Mouse (Mus musculus) urinary bladder, postnatal 25 days (tissue): ENCODE results near the gene Map7d1.

Experiments
- DNase-seq: peaks from one replicate; pipeline ENCODE4 v3.0.0; 2022; ENCODE audit warnings: low spot score

The Map7d1 gene

DNA sequence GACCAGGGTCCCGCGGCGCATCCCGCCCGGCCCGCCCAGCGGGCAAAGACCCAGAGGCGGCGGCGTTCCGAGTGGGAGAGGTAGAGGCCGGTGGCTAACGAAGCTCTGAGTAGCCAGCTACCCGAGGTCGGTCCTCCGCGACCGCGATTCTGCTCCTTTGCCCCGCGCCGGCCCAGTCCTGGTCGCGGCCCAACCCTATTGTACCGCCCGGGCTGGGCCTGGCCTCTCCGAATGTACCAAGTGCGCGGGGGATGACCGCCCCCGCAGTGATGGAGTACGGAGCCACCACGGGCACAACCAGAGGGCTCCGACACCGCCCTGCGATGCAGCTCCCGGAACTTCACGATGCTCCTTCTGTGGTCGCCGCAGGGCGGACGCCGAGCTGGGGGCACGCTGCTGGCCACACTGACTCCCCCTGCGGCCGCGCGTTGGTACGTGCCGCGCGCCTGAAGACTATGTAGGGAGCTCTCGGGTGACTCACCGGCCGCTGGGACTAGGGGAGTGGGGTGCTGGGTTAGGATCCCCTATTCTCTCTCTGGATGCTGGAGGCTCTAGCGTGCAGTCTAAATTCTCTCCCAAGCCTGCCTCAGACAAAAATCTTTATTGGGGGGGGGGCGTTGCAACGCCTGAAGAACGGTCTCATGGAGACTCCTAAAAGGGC is at the start of gene Map7d1:
Gene Map7d1 (minus strand): TSS at position 213 of the 661 bp plus-strand sequence.
- DNase-seq = peak; percentile 85

DNA sequence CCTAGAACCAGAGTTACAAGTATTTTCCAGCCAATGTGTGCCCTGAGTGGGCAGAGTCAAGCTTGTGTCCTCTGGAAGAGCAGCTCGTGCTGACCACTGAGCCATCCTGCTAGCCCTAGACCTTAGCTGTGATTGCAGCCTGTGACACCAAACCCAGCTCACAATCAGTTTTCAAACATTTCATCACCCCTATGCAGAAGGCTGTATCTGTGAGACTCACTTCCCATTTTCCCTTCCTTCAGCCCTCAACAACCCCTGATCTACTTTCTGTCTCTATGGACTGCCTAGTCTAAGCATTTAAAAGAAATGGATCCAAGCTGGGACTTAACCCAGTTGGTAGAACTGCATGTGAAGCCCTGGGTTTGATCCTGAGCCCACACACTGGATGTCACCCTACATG is 49.3 kb upstream of the Map7d1 start:
- no peak for DNase-seq

DNA sequence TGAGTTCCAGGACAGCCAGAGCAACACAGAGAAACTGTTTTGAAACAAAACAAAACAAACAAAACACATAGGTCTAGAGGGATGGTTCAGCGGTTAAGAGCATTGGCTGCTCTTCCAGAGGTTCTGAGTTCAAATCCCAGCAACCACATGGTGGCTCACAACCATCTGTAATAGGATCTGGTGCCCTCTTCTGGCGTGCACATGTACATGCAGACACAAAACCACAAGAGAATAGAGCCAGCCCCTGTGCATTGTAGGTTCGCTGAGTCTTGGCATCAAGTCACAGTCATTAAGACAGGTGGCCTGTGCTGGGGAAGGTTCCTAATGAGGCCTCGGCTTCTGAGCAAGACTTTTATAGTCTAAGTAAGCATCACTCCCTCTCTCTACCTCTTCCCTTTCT is 47.7 kb upstream of the Map7d1 start:
- DNase-seq = no peak

DNA sequence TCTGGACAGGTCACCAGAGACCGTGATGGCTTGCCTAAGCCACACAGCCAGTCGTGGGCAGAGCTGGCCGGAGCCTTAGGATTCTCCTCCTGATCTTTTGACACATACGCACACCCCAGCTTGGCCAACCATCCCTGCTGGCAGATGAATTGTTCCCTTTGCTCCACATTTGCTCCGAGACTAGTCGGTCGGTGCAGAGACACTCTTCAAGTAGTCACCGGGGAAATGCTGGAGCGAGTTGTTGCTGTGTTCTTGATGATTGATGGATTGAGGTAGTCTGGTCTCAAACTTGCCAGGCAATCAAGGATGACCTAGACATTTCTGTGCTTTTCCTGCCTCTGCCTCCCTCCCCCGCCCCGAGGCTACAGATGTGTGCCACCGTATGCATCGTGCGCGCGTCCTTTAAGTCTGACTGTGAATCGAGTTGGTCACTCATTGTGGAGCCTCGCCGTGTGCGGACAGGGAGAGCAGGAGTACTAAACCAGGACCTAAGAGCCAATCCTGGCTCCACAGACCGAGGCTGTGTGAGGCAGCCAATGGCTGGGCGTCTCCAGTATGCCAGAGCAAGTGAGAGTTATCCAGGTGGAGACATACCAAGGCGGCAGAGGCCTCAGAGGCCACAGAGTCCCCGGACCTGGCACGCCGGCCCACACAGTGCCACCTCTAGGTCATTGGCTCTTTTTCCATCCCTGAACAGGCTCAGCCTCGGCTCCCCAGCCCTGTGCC is 45.6 kb upstream of the Map7d1 start:
- no peak for DNase-seq

- DNase-seq = peak; percentile 26
Measured at GRCm38 (mm10) chr4:126300916-126301583, 44.9 kb upstream of the Map7d1 start.

- peak; percentile 59 for DNase-seq
Measured at GRCm38 (mm10) chr4:126296617-126297101, 40.5 kb upstream of the Map7d1 start.

DNA sequence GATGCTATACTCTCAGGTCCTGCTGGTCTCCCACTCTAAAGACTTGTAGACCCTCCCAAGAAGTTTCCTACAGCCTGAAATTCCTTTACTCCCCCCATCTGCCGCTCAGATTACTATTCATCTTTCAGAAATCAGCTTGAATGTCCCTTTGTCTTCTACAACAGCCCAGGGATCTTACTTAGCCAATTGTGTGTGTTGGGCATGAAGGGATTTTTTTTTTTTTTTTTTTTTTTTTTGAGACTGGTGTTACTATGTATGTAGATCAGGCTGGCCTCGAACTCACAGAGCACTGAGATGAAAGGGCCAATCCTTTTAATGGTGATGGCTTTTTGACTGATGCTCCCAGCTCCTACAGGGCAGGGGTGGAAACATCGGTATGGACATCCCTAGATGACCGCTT is 39.8 kb upstream of the Map7d1 start:
- DNase-seq = no peak

DNA sequence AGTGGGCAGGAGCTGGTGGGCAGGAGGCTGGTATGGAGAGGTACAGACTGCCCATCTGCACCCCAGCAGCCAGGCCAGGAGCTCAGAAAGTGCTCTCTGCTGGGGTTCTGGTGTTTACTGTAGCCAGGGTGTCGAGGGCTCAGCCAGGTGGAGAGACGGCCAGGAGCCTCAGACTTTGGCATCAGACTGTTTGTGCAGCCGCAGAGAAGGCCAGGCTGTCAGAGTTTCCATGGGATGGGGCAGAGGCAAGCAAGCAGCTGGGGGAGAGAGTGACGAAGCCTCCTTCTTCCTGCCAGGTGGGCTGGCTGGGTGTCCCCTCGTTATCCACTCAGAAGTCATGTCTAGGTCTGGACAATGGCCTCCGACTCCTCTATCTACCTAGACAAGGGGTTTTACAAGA is 39.0 kb upstream of the Map7d1 start:
- DNase-seq = no peak

DNA sequence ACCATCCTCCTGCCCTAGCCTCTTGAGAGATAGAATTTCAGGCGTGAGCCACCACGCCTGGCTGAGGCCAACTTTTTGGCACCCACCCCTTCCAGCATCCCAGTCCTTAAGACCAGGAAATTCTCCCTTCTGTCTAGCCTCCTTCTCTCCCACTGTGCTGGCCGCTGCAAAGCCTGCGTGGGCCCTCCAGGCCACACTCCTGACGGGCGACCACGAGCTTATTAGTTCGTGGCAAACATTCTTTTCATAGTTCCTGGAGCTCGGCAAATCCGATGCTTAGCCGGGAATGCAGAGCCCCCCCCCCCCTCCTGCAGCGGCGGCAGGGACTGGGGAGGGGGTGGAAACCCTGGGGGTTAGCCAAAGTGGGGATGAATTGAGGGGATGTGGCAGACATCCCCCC is 35.1 kb upstream of the Map7d1 start:
- DNase-seq = no peak

DNA sequence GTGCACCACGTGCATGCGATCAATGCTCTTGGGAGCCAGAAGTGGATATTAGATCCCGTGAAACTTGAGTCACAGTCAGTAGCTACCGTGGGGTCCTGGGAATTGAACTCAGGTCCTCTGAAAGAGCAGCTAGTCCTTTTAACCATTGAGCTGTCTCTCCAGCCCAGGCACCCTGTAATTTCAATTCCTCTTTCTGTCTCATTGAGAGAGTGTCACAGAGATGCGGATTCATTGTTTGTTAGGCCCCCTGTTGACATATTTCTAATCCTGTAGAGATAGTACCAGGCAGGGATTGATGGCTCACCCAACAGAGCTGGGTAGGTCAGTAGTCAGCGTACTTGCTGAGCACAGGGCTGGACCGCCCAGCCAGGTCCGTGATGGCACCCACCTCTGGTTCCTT is 34.2 kb upstream of the Map7d1 start:
- DNase-seq = no peak

- no peak for DNase-seq
Measured at GRCm38 (mm10) chr4:126288085-126288666, 32.0 kb upstream of the Map7d1 start.

GRCm38 (mm10) chr4:126287302-126287995 is 31.3 kb upstream of the Map7d1 start:
- no peak for DNase-seq

- DNase-seq = no peak
Measured at GRCm38 (mm10) chr4:126286492-126286891, 30.3 kb upstream of the Map7d1 start, which contains the start of gene Col8a2. Col8a2 (plus strand) TSS chr4:126286793.

- no peak for DNase-seq
Measured at GRCm38 (mm10) chr4:126283582-126283981, 27.4 kb upstream of the Map7d1 start.

DNA sequence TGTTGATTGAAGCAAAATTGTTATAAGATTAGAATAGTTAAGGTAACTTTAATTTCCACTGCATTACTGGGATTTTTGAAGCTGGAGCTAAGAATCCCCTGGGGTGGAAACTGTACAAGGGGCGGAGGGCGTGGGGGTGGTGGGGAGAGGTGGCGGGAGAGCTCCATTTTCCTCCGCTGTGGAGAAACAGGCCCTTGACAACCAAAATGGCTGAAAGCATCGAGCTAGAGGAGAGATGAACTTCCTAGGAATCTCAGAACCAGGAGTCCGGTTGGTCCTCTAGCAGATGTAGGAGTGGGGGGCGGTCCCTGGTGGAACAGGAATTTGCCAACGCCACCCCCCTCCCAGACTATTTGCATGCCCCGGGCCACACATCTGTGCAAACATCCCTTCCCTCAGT is 25.6 kb upstream of the Map7d1 start:
- DNase-seq = no peak

DNA sequence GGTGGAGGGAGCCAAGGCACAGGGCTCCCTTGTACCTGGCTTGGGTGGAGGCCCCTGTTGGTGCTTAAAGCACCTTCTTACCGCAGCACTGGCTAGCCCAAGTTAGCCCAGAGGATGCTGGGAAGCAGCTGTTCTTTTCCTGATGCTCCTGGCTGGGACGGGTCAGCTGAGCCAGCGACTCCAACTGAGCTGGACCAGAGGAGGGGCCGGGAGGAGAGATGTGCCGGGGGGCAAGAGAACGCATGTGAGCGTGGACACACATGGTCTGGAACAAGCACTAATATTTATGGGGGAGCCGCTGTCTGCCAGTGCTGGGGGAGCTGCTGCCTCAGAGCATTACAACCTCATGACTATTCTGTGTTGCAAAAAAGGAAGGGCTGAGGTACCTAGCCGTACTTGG is 22.8 kb upstream of the Map7d1 start:
- DNase-seq = no peak

- no peak for DNase-seq
Measured at GRCm38 (mm10) chr4:126278565-126278915, 22.4 kb upstream of the Map7d1 start.

DNA sequence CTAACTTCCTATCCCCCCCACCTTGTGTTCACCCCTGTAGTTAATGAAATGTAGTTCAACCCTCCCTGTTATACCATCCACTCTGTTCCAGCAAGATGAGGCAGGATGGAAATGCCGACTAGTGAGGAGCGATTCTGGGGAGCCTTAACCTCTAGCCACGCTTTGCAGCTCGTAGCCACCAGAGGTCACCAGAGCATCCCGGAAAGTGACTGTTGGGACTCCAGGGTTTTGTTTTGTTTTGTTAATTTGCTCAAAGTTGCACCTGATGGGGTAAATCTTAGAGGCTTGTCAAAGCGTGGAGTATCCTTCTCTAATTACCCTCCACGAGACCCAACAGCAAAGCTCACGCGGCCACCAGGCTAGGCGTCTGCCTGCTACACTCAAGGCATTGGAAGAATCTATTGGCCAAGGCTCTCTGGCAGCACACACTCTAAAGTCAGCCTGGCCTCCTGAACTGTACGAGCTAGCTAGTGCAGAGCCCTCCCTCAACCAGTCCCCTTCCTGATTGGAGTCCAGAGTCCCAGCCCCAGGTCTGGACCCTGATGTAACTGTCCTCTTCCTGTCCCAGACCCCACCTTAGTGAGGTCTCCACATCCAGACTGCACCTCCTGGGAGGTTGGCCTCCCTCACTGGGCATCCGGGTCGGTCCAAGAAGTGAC is 21.9 kb upstream of the Map7d1 start:
- DNase-seq = peak; percentile 33

DNA sequence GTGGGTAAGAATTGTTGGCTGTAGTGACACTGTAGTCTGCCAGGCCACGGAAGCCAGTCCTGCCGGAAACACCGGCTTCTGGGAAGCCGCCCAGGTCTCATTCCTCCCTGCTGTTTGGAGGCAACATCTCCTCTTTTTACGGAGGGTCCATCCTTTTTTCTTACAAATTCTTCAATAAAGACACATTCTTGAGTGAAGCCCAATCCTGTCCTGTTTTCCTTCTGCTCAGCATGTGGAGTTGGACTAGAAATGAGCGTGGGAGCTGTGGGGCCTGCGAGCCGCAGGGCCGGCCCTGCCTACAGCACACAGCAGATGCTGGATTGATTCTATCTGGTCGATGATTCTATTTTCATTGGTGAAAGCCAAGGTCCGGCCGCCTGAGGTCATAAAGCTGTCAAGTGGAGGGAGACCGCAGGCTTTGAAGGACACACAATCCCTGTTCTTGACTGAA is 19.6 kb upstream of the Map7d1 start:
- DNase-seq = no peak

GRCm38 (mm10) chr4:126275081-126275480 is 18.9 kb upstream of the Map7d1 start:
- DNase-seq = no peak

GRCm38 (mm10) chr4:126273753-126274152 is 17.6 kb upstream of the Map7d1 start:
- DNase-seq = no peak
